Mouse (Mus musculus) liver, postnatal 0 days (tissue): ENCODE data around the gene Ly6c1. TPM values are rescaled to one million over a fixed set of nuclear protein-coding genes. Genes with fewer than 3 reads are reported as not detected.
"Not testable (repeated sequence)": the region's sequence is repeated elsewhere in the genome, so short reads cannot be mapped to it uniquely, and the experiment has no call there.

ENCODE experiments used
- ATAC-seq: fragments of 200-750 bp; cut with Nextera tagmentation; 2 replicates; pipeline ENCODE4 v1.8.0; 2017; ENCODE audit warnings: mild to moderate bottlenecking, moderate library complexity
- DNase-seq: peaks from one replicate; pipeline ENCODE4 v3.0.0-alpha.2; 2016
- H3K27ac ChIP-seq: fragments of 300-500 bp; sonication (generic); 2 replicates; pipeline ENCODE4 v1.5.1; 2014; ENCODE audit warnings: antibody characterized with exemption, moderate library complexity, mild to moderate bottlenecking, low read depth
- H3K27me3 ChIP-seq: fragments of 300-500 bp; sonication (generic); 2 replicates; pipeline ENCODE4 v1.6.1; 2014; ENCODE audit warnings: low read length, control low read depth, mixed read lengths; ENCODE audit not compliant: insufficient read depth
- H3K36me3 ChIP-seq: fragments of 300-500 bp; sonication (generic); replicated peaks from 2 replicates; pipeline ENCODE4 v1.6.1; 2014; ENCODE audit warnings: mild to moderate bottlenecking, control low read depth, low read length, moderate library complexity, mixed read lengths; ENCODE audit not compliant: insufficient read depth
- H3K4me1 ChIP-seq: fragments of 300-500 bp; sonication (generic); 2 replicates; pipeline ENCODE4 v1.6.1; 2014; ENCODE audit warnings: antibody characterized with exemption, mild to moderate bottlenecking, control low read depth; ENCODE audit not compliant: insufficient read depth
- H3K4me2 ChIP-seq: fragments of 300-500 bp; sonication (generic); 2 replicates; pipeline ENCODE4 v1.6.1; 2014; ENCODE audit warnings: low read depth, mild to moderate bottlenecking, low read length, moderate library complexity, mixed read lengths
- H3K4me3 ChIP-seq: fragments of 300-500 bp; sonication (generic); 2 replicates; pipeline ENCODE4 v1.5.1; 2014; ENCODE audit warnings: low read depth, low read length
- H3K9ac ChIP-seq: fragments of 300-500 bp; sonication (generic); replicated peaks from 2 replicates; pipeline ENCODE4 v1.6.1; 2014; ENCODE audit warnings: mild to moderate bottlenecking, moderate library complexity
- H3K9me3 ChIP-seq: fragments of 300-500 bp; sonication (generic); 2 replicates; pipeline ENCODE4 v1.6.1; 2016; ENCODE audit warnings: mild to moderate bottlenecking, control low read depth, low read length, mixed read lengths
- CTCF ChIP-seq: sonication (generic); IDR thresholded peaks from 2 replicates; pipeline ENCODE4 v1.5.1; 2016; ENCODE audit warnings: antibody characterized with exemption, low read depth
- WGBS: fragments of 180-500 bp; shearing (Covaris S2); extraction: QIAGEN DNeasy Blood & Tissue Kit; methylation state at CpG from one replicate; pipeline ENCODE4 v1.1.7; 2014; ENCODE audit not compliant: insufficient replicate concordance; 5-methylcytosine and 5-hydroxymethylcytosine counted together
- polyA plus RNA-seq: library from polyadenylated mRNA; unstranded; fragments of >200 nt; fragmentation: Nextera tagmentation; extraction: Ambion mirVana; gene quantifications from 2 replicates; pipeline ENCODE4 v1.2.1, GENCODE M21; 2015

The Ly6c1 gene
- polyA plus RNA-seq, 1 experiment from 2014 or later: 0.63 TPM

DNA sequence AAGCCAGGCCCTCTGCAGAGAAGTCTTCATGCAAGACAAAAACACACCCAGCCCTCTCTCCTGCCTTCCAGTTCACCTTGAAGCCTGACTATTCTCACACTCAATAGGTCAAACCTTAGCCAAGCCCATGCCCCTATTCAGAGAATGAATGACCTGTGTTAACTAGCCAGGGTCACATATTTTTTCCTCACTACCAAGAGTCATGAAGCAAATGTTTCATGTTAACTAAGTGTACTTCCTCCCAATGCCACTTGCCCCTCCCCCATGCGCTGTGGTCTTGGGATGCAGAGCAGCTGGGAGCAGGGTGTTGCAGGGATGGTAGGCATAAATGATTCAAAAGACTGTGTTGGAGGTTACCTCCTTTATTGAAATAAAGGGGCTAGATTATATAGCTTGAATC lies 2.0 kb upstream of the Ly6c1 start:
- not testable (repeated sequence) for H3K9ac ChIP-seq, DNase-seq, H3K4me1 ChIP-seq, H3K27ac ChIP-seq, H3K9me3 ChIP-seq, ATAC-seq, H3K4me3 ChIP-seq, H3K27me3 ChIP-seq, H3K36me3 ChIP-seq, H3K4me2 ChIP-seq
- WGBS: 63% methylated on average over 1 of the region's 1 CpGs

DNA sequence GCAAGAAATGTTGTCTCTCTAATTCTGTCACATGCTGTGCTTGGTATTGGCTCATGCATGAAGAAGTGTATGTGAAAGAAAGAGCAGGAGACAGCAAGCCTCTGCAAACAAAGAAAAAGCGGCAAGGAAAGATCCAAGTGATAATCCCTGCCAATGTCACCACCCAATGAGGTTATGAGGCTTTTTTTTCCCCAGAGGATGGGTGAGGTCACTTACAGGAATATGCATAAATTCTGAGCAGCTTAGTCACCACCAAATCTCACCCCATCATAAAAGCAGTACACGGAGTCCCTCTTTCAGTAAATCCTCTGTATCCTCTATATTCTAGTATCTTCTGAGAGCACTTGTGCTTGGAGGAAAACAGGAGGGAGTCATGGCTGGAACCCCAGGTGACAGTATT lies 1.2 kb upstream of the Ly6c1 start:
- ATAC-seq, H3K4me2 ChIP-seq, H3K27ac ChIP-seq, H3K9me3 ChIP-seq, DNase-seq, H3K4me3 ChIP-seq, H3K36me3 ChIP-seq, H3K27me3 ChIP-seq, H3K4me1 ChIP-seq, H3K9ac ChIP-seq: not testable (repeated sequence)
- WGBS: 63% methylated on average over 2 of the region's 2 CpGs

DNA sequence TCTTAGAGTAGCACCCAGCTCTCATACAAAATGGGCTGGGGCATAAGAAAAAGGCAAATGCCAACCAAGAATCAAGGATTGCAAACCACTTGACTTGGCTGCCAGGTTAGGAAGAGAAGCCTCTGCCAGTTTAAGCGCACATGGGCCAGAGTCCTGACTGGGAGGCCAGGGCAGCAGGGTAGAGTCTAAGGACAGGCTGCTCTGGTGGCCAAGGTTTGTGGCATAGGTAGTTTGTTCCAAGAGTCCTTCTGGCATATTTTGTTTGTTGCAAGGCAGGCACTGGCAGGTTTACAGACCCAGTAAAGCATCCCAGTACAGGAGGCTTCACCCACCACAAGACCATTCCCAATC lies 685 bp downstream of the Ly6c1 start:
- 94% methylated on average over 1 of the region's 1 CpGs for WGBS
- not testable (repeated sequence) for H3K27me3 ChIP-seq, ATAC-seq, H3K27ac ChIP-seq, H3K4me1 ChIP-seq, H3K36me3 ChIP-seq, H3K4me3 ChIP-seq, H3K9me3 ChIP-seq, H3K4me2 ChIP-seq, H3K9ac ChIP-seq, DNase-seq

DNA sequence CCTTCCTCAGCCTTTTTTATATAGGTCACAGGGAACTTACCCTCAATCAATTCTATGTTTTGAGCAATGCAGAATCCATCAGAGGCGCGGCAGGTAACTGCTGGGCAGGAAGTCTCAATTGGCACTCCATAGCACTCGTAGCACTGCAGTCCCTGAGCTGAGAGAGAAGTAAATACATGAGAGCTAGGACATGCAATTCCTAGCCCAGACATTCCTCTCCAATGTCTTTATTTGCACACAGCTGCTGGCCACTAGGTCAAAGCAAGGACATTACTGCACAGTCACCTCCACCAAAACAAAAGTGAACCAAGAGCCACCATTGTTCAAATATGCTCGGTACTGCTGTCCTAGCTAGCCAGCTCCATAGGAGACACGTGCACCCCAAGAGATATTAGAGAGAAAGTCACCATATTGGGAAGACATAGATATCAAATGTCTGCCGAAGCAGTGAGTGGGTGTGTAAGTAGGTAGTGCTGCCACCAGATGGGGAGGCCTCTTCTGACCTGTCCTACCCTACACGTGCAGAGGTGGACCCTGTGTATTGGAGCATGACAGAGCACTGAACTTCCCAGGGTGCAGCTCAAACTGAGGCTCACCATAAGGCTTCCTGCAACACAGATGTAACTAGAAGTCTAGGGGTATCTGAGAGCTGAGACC lies 1.2 kb downstream of the Ly6c1 start:
- H3K36me3 ChIP-seq, H3K4me1 ChIP-seq, H3K27me3 ChIP-seq, H3K27ac ChIP-seq, H3K4me3 ChIP-seq, H3K4me2 ChIP-seq, H3K9ac ChIP-seq, ATAC-seq, DNase-seq, H3K9me3 ChIP-seq: not testable (repeated sequence)
- WGBS: 52% methylated on average over 5 of the region's 7 CpGs

DNA sequence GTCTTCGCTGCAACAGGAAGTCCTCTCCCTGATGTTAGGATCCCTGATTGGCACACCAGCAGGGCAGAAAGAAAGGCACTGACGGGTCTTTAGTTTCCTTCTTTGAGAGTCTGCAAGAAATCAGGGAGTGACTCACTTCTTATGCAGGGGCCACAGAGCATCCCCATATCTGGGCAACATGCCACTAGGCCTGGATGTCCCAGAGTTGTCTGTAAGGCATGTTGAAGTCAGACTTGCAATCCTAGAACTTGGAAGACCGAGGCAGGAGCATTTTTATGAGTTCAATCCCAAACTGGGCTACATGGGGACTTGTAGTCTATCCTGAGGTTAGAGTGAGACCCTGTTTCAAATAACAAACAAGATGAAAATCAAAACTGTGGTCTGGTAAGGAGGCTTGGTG lies 3.1 kb downstream of the Ly6c1 start:
- H3K27ac ChIP-seq, H3K9ac ChIP-seq, DNase-seq, H3K36me3 ChIP-seq, H3K27me3 ChIP-seq, H3K4me2 ChIP-seq, ATAC-seq, H3K9me3 ChIP-seq, H3K4me1 ChIP-seq, H3K4me3 ChIP-seq: not testable (repeated sequence)
- WGBS: 69% methylated on average over 2 of the region's 3 CpGs

DNA sequence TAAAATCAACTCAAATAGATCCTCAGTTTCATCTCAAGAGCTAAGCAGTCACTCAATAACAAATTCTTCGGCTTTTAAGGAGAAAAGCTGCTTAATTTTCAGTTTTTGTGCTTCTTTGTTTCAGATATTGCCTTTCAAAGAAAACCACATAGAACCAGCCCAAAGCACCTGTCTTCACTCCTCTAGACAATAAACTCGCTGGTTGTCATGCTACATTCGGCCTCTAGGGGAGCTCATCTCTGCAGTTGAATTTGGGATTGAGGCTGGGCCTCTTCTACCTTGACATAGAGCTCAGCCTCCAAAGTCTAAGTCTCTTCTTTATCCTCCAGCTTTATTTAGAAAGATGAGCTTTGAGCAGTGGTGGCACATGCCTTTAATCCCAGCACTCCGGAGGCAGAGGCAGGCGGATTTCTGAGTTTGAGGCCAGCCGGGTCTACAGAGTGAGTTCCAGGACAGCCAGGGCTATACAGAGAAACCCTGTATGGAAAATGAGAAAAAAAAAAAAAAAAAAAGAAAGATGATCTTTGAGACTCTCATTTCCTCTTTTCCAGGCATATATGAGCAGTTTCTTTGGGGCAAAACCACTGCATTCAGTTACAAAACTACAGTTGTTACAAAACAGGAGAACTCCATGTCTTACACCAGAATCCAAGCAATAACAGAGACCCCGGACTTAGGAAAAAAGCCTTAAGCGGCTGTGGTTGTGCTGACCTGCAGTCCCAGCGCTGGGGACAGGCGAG lies 27.4 kb downstream of the Ly6c1 start:
- H3K36me3 ChIP-seq, H3K27ac ChIP-seq, H3K27me3 ChIP-seq, ATAC-seq, H3K4me2 ChIP-seq, H3K4me3 ChIP-seq, DNase-seq, H3K4me1 ChIP-seq, H3K9me3 ChIP-seq, H3K9ac ChIP-seq: not testable (repeated sequence)
- WGBS: 66% methylated on average over 6 of the region's 10 CpGs

DNA sequence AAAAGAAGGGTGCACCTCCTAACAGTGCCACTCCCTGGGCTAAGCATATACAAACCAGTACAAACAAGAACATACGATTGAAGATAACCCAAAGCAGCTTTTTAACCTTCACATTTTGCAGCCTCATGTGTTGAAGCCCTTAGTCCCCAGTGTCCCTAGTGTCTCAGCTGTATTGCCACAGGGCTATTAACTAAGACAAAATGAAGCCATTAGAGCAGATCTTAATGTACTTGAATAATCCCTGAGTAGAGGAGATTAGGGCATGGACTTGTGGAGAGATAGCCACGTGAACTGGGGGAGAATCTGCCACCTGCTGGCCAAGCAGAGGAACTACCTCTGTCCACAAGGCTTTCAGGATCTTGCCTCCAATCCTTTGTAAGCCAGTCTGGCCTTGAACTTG lies 29.2 kb downstream of the Ly6c1 start:
- H3K4me1 ChIP-seq, H3K27ac ChIP-seq, H3K9me3 ChIP-seq, H3K36me3 ChIP-seq, H3K4me3 ChIP-seq, H3K9ac ChIP-seq, H3K27me3 ChIP-seq, H3K4me2 ChIP-seq, DNase-seq: not testable (repeated sequence)
- 40% methylated on average over 2 of the region's 2 CpGs for WGBS
- peak; percentile 33; the same call in 1 of the 2 replicates for ATAC-seq
- TF ChIP-seq CTCF: peak; percentile 88

Other genes starting within 250 kb of the Ly6c1 start
- gene Gml2, start 229.8 kb downstream of the Ly6c1 start, polyA plus RNA-seq: 0.27 TPM in 1 of 2 replicates, not detected in the other
- gene 2010109I03Rik, start 151.8 kb downstream of the Ly6c1 start, polyA plus RNA-seq: 0.06 and 0.09 TPM in 2 replicates
- gene Ly6i, start 65.4 kb downstream of the Ly6c1 start, polyA plus RNA-seq: 0.09 and 0.18 TPM in 2 replicates
- gene Ly6a, start 50.8 kb downstream of the Ly6c1 start, polyA plus RNA-seq: 4.4 and 5.4 TPM in 2 replicates
- 123 and 126 TPM in 2 replicates for gene Ly6c2, start 63.1 kb upstream of the Ly6c1 start, polyA plus RNA-seq
- gene Ly6g, start 106.4 kb upstream of the Ly6c1 start, polyA plus RNA-seq: 5.5 and 6.3 TPM in 2 replicates
- gene BC025446, start 167.5 kb upstream of the Ly6c1 start, polyA plus RNA-seq: 24.7 and 28.0 TPM in 2 replicates
- not detected in 2 replicates for gene Ly6f, start 219.6 kb upstream of the Ly6c1 start, polyA plus RNA-seq